Mouse (Mus musculus) limb, embryonic 12.5 days (tissue): ENCODE measurements at regions not wholly inside any gene's neighbourhood (a gene's known extent, or its start where the extent isn't known, plus 50 kb on each side); places are given as distances from the start of the nearest gene placed in this dataset.

ENCODE experiments used
- ATAC-seq: fragments of 200-750 bp; cut with Nextera tagmentation; 2 replicates; pipeline ENCODE4 v1.8.0; 2017; ENCODE audit warnings: low read depth, moderate TSS enrichment; ENCODE audit not compliant: insufficient number of reproducible peaks, insufficient read depth, low FRiP score, low TSS enrichment
- H3K27ac ChIP-seq: fragments of 300-500 bp; sonication (generic); 2 replicates; pipeline ENCODE4 v1.5.1; 2016; ENCODE audit warnings: mild to moderate bottlenecking, moderate library complexity
- H3K27me3 ChIP-seq: fragments of 300-500 bp; sonication (generic); 2 replicates; pipeline ENCODE4 v1.6.1; 2016; ENCODE audit warnings: mild to moderate bottlenecking, moderate library complexity
- H3K36me3 ChIP-seq: fragments of 300-500 bp; sonication (generic); 2 replicates; pipeline ENCODE4 v1.6.1; 2016; ENCODE audit warnings: mild to moderate bottlenecking, moderate library complexity
- H3K4me1 ChIP-seq: fragments of 300-500 bp; sonication (generic); replicated peaks from 2 replicates; pipeline ENCODE4 v1.6.1; 2016
- H3K4me2 ChIP-seq: fragments of 300-500 bp; sonication (generic); 2 replicates; pipeline ENCODE4 v1.6.1; 2016; ENCODE audit warnings: mild to moderate bottlenecking, moderate library complexity
- H3K4me3 ChIP-seq: fragments of 300-500 bp; sonication (generic); replicated peaks from 2 replicates; pipeline ENCODE4 v1.5.1; 2016; ENCODE audit warnings: mild to moderate bottlenecking
- H3K9ac ChIP-seq: fragments of 300-500 bp; sonication (generic); replicated peaks from 2 replicates; pipeline ENCODE4 v1.6.1; 2016; ENCODE audit warnings: mild to moderate bottlenecking, moderate library complexity
- H3K9me3 ChIP-seq: fragments of 300-500 bp; sonication (generic); 2 replicates; pipeline ENCODE4 v1.6.1; 2016; ENCODE audit warnings: mild to moderate bottlenecking, moderate library complexity
- WGBS: fragments of 180-500 bp; shearing (Covaris S2); methylation state at CpG from one replicate; pipeline ENCODE4 v1.1.7; 2016; 5-methylcytosine and 5-hydroxymethylcytosine counted together

DNA sequence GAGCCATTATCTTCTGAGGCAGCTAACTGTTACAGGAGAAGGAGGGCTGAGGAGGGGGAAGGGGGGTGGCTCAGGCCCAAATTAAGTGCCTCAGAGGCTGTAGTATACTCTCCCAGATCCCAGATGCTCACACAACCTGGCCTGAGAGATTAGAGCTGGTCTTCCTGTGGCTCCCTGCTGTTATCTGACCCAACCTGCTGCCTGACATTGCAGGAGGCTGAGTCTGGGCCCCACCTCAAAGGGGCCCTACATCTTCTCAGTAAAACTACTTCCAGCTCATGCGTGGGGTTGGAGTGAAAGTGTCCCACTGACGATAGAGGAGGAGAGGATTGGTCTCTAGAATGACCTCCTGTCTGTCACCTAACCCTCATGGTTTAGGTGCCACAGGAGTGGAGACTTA is 64.0 kb upstream of the Lmo2 start:
- Histone ChIP-seq H3K9ac (no peak overlapping the region), H3K4me2 (no peak overlapping the region), H3K9me3 (no peaks in the 10 kb centered on the region), H3K36me3 (no peaks in the 10 kb centered on the region), H3K27ac (no peak overlapping the region), H3K4me1 (peaks cover 39% of the 10 kb centered on the region), H3K27me3 (no peaks in the 10 kb centered on the region), H3K4me3 (no peak overlapping the region)
- 30% methylated on average over 2 of the region's 2 CpGs for WGBS
- ATAC-seq: peak; percentile 44; the same call in 1 of the 2 replicates

DNA sequence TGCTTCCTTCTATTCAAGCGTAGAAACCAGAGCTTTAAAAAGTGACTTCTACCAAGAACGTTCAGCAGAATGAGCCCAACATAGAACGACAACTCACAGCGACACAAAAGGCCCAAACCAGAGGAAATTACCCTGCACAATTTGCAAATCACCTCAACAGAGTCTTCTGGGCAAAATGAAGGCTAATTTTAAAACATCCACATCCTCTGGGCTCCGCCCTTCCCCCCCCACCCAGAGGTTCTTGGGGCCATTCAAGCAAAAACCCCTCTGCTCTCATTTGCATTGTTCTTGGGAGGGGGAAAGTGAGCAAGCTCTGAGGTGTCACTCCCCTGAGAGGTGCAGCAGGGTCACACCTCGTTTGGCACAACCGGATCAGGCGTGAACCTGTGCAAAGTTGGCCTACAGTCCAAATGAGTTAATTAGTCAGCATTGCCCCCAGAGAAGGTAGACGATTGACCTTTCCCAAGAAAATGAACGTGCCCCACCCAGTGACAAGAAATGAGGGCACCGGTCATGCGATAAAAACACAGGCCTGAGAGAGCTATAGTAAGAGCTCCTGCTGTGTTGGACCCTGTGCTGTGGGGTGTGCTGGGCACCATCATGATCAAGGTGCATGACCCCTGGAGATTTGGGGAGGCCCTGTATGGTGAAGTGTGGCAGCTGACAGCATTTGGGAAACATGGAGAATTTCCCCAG is 62.7 kb upstream of the Lmo2 start:
- Histone ChIP-seq H3K4me1 (peaks cover 39% of the 10 kb centered on the region), H3K9me3 (no peaks in the 10 kb centered on the region), H3K9ac (no peak overlapping the region), H3K36me3 (no peaks in the 10 kb centered on the region), H3K27me3 (no peaks in the 10 kb centered on the region), H3K4me3 (no peak overlapping the region), H3K27ac (no peak overlapping the region), H3K4me2 (no peak overlapping the region)
- no peak for ATAC-seq
- 51% methylated on average over 12 of the region's 12 CpGs for WGBS

DNA sequence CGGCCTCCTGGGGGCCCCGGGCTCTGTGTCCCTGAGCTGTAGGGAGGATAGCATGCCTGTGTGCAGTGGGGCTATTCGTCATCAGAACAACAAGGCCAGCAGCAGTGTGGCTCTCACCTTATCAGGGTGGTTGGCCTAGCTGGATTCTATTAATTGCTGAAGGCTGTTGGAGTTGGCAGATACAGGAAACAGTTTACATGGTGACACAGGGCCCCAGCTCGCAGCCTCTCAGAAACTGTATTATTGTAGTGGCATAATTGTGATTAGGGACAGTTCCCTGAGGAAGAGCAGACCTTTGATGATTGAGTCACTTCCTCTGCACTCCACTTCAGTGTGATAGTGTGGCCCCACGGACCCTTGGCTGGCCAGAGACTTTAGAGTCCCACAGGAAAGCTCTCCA is 61.6 kb upstream of the Lmo2 start:
- peaks cover 33% of the 10 kb centered on the region for H3K4me1 ChIP-seq
- WGBS: 34% methylated on average over 5 of the region's 5 CpGs
- no peak overlapping the region for H3K9ac ChIP-seq
- no peak overlapping the region for H3K4me3 ChIP-seq
- no peak for ATAC-seq
- no peak overlapping the region; the same call in 1 of the 2 replicates for H3K27ac ChIP-seq
- H3K4me2 ChIP-seq: no peak overlapping the region
- H3K9me3 ChIP-seq: no peaks in the 10 kb centered on the region
- H3K36me3 ChIP-seq: no peaks in the 10 kb centered on the region
- H3K27me3 ChIP-seq: no peaks in the 10 kb centered on the region

DNA sequence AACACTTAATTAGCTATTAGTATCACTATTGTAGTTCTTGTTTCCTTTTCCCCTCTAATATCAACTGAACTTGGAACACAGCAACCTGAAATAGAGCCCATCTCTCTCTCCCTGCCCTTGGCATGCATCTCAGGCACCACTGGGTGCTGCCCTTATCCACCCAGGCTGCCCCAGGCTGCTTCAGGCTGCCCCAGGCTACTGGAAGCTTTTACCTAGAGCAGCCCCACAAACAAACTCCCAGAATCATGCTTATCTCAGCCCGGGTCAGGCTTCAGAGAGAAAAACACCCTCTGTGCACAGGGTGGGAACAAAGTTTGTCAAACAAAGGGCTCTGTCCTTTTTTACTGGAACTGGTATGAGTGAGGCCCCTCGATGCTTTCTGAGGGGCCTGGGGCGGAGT is 61.0 kb upstream of the Lmo2 start:
- H3K4me1 ChIP-seq: peaks cover 29% of the 10 kb centered on the region
- peak overlapping the region; percentile 29; the same call in 1 of the 2 replicates for H3K27ac ChIP-seq

DNA sequence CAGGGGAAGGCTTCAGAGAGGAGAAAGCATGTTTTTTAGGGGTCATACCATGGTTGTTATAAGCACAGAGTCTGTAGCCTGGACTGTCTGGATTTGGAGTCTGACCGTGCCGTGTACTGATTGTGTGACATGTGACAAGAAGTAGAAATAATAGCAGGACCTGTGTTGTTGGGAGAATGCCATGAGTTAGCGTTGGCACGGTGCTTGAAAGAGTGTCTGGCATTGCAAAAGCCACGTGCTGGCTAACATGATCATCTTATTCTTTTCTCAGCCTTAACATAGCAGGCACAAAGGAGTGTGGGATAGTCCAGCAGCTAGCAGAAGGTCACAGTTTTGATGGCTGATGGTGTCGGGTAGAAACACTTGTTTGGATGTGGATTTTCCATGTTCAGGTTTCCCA is 58.1 kb upstream of the Lmo2 start:
- 92% methylated on average over 6 of the region's 6 CpGs for WGBS
- H3K4me1 ChIP-seq: peaks cover 30% of the 10 kb centered on the region
- no peak overlapping the region for H3K27ac ChIP-seq
- H3K27me3 ChIP-seq: no peaks in the 10 kb centered on the region
- H3K4me2 ChIP-seq: no peak overlapping the region
- H3K9me3 ChIP-seq: no peaks in the 10 kb centered on the region
- no peak overlapping the region for H3K9ac ChIP-seq
- no peak overlapping the region for H3K4me3 ChIP-seq
- no peak for ATAC-seq
- H3K36me3 ChIP-seq: no peaks in the 10 kb centered on the region

More for the DNA sequence above, 61.0 kb upstream of the Lmo2 start:
- Histone ChIP-seq H3K4me2 (no peak overlapping the region), H3K27me3 (no peaks in the 10 kb centered on the region), H3K9ac (no peak overlapping the region), H3K9me3 (no peaks in the 10 kb centered on the region), H3K4me3 (no peak overlapping the region), H3K36me3 (no peaks in the 10 kb centered on the region)
- ATAC-seq: no peak
- 35% methylated on average over 3 of the region's 3 CpGs for WGBS

DNA sequence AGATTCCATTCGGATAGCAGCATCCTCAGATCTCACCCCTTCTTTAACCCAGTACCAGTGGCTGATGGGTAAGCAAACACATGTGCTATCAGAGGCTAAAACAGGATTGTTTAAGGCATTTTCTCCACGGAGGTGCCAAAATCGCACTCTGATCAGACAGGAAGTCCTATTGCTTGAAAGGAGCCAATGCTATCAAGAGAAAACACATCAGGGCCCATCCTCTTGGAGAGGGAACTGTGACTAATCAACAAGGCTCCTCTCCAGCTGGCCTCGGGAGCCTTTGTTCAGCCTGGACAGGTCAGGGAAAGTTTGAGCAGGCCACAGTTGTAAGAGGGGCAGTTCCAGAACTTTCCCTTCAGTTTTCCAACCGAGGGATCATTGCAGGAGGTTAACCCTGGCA is 57.4 kb upstream of the Lmo2 start:
- Histone ChIP-seq H3K27ac (no peak overlapping the region), H3K4me2 (no peak overlapping the region), H3K4me3 (no peak overlapping the region), H3K9ac (no peak overlapping the region), H3K27me3 (no peaks in the 10 kb centered on the region), H3K4me1 (peaks cover 24% of the 10 kb centered on the region), H3K9me3 (no peaks in the 10 kb centered on the region), H3K36me3 (no peaks in the 10 kb centered on the region)
- ATAC-seq: no peak
- WGBS: 73% methylated on average over 5 of the region's 5 CpGs

DNA sequence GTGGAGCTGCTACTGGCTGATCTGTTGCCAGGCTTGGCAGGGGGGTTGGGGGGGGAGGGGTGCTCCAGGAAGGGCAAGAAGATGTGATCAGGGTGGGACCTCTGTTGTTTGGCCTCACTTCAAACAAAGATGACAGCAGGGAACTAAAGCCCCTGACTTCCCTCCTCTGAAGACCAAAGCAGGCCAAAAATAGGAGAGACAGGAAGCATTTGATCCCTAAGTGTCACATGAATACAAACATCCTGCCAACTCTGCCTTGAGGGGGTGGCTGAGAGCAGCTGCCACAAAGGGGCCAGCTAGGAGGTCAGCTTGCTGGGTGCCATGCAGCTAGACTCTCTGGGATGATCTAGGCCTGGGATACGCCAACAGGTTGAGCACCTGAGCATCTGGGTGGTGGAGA is 56.3 kb upstream of the Lmo2 start:
- peaks cover 28% of the 10 kb centered on the region for H3K4me1 ChIP-seq
- 86% methylated on average over 1 of the region's 1 CpGs for WGBS
- H3K27ac ChIP-seq: no peak overlapping the region
- H3K27me3 ChIP-seq: no peaks in the 10 kb centered on the region
- H3K4me3 ChIP-seq: no peak overlapping the region
- H3K36me3 ChIP-seq: no peaks in the 10 kb centered on the region
- no peak overlapping the region for H3K9ac ChIP-seq
- ATAC-seq: no peak
- no peaks in the 10 kb centered on the region for H3K9me3 ChIP-seq
- no peak overlapping the region for H3K4me2 ChIP-seq

DNA sequence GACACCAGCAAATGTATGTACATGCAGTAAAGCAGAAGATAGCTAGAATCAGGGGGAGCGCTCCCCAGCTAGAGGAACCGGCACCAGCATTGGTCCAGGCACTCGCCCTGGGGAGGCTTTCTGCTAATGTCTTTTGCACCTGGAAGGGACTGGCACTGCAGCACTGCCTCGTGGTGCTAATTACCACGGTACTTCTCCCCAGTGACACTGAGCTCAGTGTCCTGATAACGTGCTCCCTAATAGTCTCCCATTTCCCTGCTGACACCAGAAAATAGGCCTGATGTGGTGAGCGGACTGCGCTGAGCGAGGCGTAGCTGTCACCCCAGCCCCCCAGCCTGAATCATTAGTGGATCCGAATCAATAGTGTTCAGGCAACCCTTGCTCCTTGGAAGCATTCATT is 55.0 kb upstream of the Lmo2 start:
- Histone ChIP-seq H3K27me3 (no peaks in the 10 kb centered on the region), H3K27ac (no peak overlapping the region), H3K9me3 (no peaks in the 10 kb centered on the region), H3K4me3 (no peak overlapping the region), H3K9ac (no peak overlapping the region), H3K4me1 (peaks cover 33% of the 10 kb centered on the region), H3K4me2 (no peak overlapping the region), H3K36me3 (no peaks in the 10 kb centered on the region)
- no peak for ATAC-seq
- WGBS: 60% methylated on average over 11 of the region's 11 CpGs

DNA sequence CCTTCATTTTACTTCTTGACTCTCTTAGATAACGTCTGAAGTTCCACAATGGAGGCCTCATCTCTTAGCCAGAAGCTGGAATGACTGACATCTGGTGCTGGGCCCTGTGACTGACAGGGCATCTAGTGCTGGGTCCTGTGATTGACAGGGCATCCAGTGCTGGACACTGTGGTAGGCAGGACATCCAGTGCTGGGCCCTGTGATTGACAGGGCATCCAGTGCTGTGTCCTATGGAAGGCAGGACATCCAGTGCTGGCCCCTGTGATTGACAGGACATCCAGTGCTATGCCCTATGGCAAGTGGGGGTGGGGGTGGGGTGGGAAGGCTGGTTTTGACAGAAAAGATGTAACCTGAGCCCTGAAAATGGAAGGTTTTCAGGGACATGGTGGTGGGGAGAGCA is 52.1 kb upstream of the Lmo2 start:
- peaks cover 33% of the 10 kb centered on the region for H3K4me1 ChIP-seq

DNA sequence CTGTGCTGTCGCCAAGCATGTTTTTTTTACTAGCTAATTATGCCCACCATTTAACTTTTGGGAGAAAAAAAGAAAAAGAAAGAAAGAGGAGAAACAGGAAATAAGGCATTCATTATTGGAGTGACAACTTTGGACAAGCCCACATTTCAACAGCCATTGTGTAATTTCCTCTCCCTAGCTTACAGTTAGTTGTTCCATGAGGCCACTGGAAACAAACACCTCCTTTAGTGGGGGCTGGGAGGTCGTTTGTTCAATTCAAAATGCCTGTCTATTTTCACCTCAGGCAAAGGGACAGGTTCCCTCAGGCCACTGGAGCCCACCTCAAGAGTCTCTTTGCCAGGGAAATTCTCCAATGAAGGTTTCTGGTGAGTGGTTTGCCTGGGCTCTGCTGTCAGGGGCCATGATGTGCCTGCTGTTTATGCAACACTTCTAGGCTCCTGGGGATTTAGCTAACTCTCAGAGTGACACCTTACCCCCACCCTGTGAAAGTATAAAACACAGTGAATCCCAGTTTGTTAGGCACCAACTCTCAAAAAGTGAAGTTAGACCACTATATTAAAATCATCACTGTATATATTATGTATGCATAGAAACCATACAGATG is 51.1 kb upstream of the Lmo2 start:
- Histone ChIP-seq H3K27ac (peak overlapping the region; percentile 71), H3K36me3 (no peaks in the 10 kb centered on the region), H3K4me2 (no peak overlapping the region), H3K27me3 (no peaks in the 10 kb centered on the region), H3K4me3 (no peak overlapping the region), H3K9me3 (no peaks in the 10 kb centered on the region), H3K9ac (no peak overlapping the region), H3K4me1 (peaks cover 31% of the 10 kb centered on the region)
- WGBS: 15% methylated on average over 2 of the region's 2 CpGs
- no peak for ATAC-seq

More for the DNA sequence above, 52.1 kb upstream of the Lmo2 start:
- 90% methylated on average over 1 of the region's 1 CpGs for WGBS
- peak; percentile 45; the same call in 1 of the 2 replicates for ATAC-seq
- peak overlapping the region; percentile 71; the same call in 1 of the 2 replicates for H3K27ac ChIP-seq
- no peaks in the 10 kb centered on the region for H3K27me3 ChIP-seq
- H3K4me2 ChIP-seq: no peak overlapping the region
- no peak overlapping the region for H3K4me3 ChIP-seq
- no peaks in the 10 kb centered on the region for H3K36me3 ChIP-seq
- no peaks in the 10 kb centered on the region for H3K9me3 ChIP-seq
- H3K9ac ChIP-seq: no peak overlapping the region
